Mouse (Mus musculus) erythroblast, adult 5-6 weeks (primary cell): Measurements from ENCODE around the gene Tppp3. TPM values are rescaled to one million over a fixed set of nuclear protein-coding genes. Genes with fewer than 3 reads are reported as not detected.

Experiments
- ATAC-seq: replicated peaks from 2 replicates; pipeline ENCODE4 v1.8.0; 2016; ENCODE audit warnings: moderate number of reproducible peaks, mild to moderate bottlenecking, moderate TSS enrichment, inconsistent platforms; ENCODE audit not compliant: poor library complexity, low FRiP score, severe bottlenecking
- total RNA-seq, 2 experiments: library from RNA; stranded (forward) in 1 of 2; stranded (reverse) in 1 of 2; fragments of 150-400 nt in 1 of 2; fragments of 200-764, 138-1000 nt in 1 of 2; gene quantifications; 2 replicates each; pipeline versions ENCODE4 v1.2.3 to v1.2.4; 2015 to 2017; ENCODE audit warnings: low replicate concordance in 2 of 2

The Tppp3 gene
- total RNA-seq, 2 experiments from 2014 or later: not detected

GRCm38 (mm10) chr8:105469041-105469695, 2.2 kb downstream of the Tppp3 start:
- no peak; the same call in 1 of the 2 replicates for ATAC-seq

- no peak for ATAC-seq
Measured at GRCm38 (mm10) chr8:105468002-105468720, 3.2 kb downstream of the Tppp3 start.

DNA sequence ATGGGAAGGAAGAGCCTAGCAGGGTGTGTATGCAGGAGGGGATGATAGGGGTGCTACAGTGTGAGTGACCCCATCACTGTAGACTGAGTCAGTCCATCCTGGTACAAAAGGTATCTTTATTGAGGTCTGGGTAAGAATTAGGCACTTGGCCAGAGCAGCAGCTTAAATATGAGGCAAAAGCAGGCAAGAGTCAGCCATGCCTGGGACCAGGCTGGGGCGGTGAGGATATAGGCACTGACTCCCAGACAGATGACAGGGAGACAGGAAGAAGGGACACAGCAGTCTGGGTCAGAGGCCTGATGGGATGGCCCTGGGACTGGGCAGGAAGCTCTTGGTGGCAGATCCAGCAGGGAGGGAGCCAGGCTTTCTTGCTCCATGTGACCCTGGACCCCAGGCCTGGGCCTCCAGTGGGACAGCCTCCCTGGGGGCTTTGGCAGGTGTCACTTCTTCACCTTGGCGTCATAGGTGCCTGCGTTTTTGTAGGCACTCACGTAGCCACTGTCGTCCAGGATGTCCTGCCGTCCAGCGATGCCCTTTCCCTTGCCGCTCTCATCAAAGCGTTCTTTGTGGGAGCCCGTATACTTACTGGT, 3.8 kb downstream of the Tppp3 start:
- ATAC-seq: no peak

DNA sequence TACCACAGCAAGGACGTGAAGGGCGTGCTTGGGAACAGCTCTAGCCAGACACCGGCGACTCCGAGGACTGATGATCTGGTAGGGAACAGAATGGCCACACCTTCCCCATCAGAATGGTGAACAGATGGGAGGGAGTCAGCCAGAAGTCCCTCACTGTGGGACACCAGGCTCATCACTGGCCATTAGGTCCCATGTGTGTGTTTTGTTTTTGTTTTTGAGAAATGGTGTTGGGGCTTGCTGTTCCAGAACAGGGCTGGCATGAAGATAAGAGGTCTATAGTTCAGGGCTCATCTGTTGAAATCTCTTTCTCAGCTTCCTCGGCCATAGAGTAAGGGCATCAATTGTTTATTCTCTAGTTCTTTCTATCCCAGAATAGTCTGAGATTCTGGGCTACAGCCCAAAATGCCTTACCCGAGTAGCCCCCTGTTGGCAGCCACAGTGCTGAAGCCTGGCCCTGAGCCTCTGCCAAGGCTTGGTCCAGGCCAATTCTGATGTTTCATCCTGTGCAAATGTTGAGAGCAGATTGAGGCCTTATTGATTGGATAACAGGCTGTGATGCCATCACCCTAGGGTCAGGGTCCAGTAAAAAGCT, 4.5 kb downstream of the Tppp3 start:
- no peak for ATAC-seq

DNA sequence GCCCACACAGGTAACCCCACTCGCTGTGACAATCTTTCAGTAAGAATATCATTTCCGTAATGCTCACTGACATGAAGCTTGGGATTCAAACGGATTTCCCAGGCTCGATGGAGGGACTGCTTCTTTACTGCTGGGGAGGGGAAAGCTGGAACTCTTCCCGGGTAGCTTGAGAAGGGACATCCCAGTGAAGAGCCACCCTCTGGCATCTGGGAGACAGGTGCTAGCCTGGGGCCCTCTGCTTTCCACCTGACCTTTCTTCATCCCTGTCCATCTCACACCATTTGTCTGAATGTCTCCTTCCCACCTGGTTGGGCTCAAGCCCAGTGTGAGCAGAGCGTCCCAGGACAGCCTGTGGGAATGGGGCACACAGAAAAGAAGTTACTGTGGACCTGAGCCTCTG, 5.1 kb downstream of the Tppp3 start:
- ATAC-seq: no peak

GRCm38 (mm10) chr8:105464595-105464994, 6.7 kb downstream of the Tppp3 start:
- peak; percentile 29; the same call in 1 of the 2 replicates for ATAC-seq

- ATAC-seq: no peak
Measured at GRCm38 (mm10) chr8:105461085-105461803, 10.1 kb downstream of the Tppp3 start.

DNA sequence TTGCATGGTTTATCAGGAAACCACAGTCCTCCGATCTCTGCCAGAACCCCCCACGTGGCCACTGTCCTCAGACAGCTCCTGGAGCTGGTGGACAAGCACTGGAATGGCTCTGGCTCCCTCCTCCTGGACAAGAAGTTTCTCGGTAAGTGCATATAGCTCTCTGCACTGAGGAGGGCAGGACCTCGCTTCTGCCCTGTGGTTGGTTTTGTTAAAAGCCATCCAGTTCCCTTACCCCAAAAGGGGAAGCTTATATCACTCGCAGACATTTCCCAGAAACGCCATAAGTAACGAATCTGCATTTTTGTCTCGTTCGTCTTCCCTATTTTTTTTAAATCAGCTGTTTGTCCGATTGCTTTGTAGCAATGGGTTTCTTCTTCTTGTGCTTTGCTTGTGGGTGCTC, 16.1 kb downstream of the Tppp3 start:
- peak; percentile 41; the same call in 1 of the 2 replicates for ATAC-seq

- ATAC-seq: peak; percentile 65; the same call in 1 of the 2 replicates
Measured at GRCm38 (mm10) chr8:105454088-105454487, 17.2 kb downstream of the Tppp3 start.

DNA sequence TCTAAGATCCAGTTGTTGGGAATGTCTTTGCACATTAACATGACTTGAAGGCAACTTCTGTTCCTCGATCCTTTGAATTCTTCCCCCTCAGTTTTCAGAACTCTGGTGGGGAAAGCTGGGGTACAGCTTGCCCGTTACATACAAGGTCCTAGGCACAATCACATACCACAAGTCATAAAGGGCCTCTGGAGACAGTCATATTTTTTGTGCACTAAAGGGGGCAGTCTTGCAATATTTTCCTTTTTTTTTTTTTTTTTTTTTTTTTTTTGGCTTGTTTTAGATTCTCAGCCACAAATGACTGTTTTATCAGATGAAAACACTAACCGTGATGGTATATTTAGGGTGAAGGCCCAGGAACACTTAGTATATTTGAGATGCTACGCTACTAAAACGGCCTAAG, 18.0 kb downstream of the Tppp3 start:
- ATAC-seq: no peak

DNA sequence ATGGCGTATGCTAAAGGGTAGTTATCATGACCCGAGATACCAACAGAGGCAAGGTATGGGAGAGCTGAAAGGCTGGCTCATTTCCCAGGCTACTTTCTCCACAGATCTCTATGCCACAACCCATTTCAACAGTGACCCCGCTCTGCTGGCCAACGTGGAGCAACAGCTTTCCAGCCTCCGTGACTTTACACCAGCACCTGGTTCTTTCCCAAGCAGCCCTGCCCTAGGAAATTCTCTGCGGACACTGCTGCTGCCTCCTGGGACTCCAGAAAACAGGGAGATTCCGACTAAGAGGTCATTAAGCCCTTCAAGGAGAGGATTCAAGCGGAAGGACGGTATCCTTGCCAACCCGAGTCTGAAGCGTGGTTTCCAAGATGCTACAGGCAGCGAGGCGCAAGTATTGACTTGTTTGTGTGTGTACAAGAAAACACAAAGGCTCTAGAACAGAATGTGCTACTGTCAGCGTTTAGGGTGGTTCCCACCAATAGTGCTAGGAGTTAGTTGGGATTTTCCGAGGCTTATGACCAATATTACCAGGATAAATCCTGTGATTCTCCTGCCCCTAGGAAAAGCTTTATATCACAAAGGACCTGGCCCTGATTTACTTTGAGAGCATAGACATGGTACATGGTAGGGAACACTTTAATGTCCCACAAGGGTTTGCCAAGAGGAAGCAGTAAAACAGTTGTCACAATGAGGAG, 19.3 kb downstream of the Tppp3 start:
- no peak for ATAC-seq

DNA sequence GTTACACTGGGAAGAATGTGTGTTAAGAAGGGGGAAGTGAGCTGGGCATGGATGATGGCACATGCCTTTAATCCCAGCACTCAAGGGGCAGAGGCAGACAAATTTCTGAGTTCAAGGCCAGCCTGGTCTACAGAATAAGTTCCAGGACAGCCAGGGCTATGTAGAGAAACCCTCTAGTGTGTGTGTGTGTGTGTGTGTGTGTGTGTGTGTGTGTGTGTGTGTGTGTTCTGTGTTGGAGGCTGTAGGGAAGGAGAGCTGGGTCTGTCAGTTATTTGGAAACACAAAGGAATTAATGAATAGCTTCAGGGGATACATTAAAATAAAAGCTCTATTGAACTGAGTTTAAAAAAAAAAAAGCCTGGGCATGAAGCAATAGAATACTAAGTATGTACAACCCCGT, 20.3 kb downstream of the Tppp3 start:
- no peak for ATAC-seq

DNA sequence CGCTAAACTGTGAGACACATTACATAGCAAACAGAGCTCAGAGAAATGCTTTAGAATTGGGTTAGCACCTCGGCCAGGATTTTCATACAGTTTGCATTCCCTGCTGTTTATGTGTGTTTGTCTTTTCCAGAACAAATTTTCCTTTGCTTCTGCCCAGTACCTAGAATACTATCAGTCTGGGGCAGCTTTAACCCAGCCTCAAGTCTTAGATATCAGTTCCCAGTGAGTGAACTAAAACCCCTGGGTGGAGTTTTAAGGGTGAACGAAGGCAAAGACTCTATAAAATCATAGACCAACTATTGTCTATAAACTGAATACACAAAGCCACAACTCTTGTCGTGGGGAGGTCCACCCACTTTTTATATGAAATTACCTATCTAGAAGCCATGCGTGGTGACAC, 22.7 kb downstream of the Tppp3 start:
- ATAC-seq: peak; percentile 86

- peak; percentile 80 for ATAC-seq
Measured at GRCm38 (mm10) chr8:105448188-105448587, 23.1 kb downstream of the Tppp3 start.

GRCm38 (mm10) chr8:105446127-105446552, 25.2 kb downstream of the Tppp3 start:
- no peak for ATAC-seq

DNA sequence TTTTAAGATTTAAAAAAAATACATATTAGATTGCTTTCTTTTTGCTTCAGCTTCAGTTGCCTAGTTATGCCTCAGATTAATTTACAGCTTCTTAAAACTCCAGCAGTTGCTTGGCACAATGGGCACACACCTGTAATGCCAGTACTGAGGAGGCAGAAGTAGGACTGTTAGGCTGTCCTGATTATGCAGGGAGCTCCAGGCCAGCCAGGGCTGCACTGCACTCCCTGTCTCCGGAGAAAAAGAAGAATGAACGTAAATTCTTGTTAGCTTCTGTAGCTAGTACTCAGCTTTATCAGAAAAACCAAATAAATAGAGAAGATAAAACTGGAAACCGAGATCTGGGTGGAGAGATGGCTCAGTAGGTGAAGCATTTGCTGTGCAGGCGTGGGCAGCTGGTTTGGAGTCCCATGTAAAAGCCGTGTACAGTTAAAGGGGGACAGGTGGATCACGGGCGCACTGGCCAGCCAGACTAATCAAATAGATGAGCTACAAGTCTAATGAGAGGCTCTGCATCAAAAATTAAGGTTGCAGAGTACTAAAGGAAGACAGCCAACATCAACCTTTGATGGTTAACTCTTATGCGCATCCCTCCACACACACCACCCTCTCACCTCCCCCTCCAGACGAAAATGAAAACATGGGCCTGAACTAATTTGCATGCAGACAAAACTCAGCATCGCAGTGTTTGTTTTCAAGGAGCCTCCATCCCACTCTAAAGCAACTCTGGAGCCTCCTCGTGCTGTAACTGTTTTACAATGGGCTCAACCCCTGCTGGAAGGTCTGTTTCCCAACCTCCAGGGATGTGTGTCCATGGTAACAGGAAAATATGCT, 25.8 kb downstream of the Tppp3 start:
- ATAC-seq: no peak

- no peak for ATAC-seq
Measured at GRCm38 (mm10) chr8:105442661-105443060, 28.7 kb downstream of the Tppp3 start.

- 0 out of 2 replicates have a peak, but pooled peaks have one; percentile 41 for ATAC-seq
Measured at GRCm38 (mm10) chr8:105441433-105441832, 29.9 kb downstream of the Tppp3 start.
